Mouse (Mus musculus) kidney, adult 2 months (tissue): Measurements from ENCODE around the gene Hdac7. TPM values are rescaled to one million over a fixed set of nuclear protein-coding genes. Genes with fewer than 3 reads are reported as not detected.

Experiments used
- DNase-seq: peaks from one replicate; pipeline ENCODE4 v3.0.0; 2021
- H3K27ac ChIP-seq: fragments of 200-500 bp; 2 replicates; pipeline ENCODE4 v1.5.1; 2012; ENCODE audit warnings: low read depth, low read length, control low read depth, inconsistent platforms; ENCODE audit not compliant: insufficient read depth
- H3K27me3 ChIP-seq: fragments of 200-500 bp; replicated peaks from 2 replicates; pipeline ENCODE4 v1.6.1; 2012; ENCODE audit warnings: mild to moderate bottlenecking, moderate library complexity, low read length, inconsistent platforms; ENCODE audit not compliant: control insufficient read depth, insufficient read depth
- H3K36me3 ChIP-seq: fragments of 200-500 bp; 2 replicates; pipeline ENCODE4 v1.6.1; 2012; ENCODE audit warnings: mild to moderate bottlenecking, moderate library complexity, low read length, inconsistent platforms; ENCODE audit not compliant: control insufficient read depth, insufficient read depth
- H3K4me1 ChIP-seq: fragments of 200-500 bp; 2 replicates; pipeline ENCODE4 v1.6.1; 2011; ENCODE audit warnings: low read length; ENCODE audit not compliant: control insufficient read depth, insufficient read depth
- H3K4me3 ChIP-seq: fragments of 200-500 bp; 2 replicates; pipeline ENCODE4 v1.5.1; 2011; ENCODE audit warnings: mild to moderate bottlenecking, low read depth, low read length, control low read depth; ENCODE audit not compliant: insufficient read depth
- CTCF ChIP-seq: fragments of 200-500 bp; conservative IDR thresholded peaks from 2 replicates; pipeline ENCODE4 v1.5.1; 2011; ENCODE audit warnings: low read depth, mild to moderate bottlenecking, control low read depth, low read length, moderate library complexity, mixed read lengths; ENCODE audit not compliant: insufficient read depth, insufficient read length
- POLR2A ChIP-seq: fragments of 200-500 bp; IDR thresholded peaks from one replicate; pipeline ENCODE4 v1.6.1; 2011; ENCODE audit warnings: low read depth, low read length, control low read depth
- WGBS: fragments of 180-500 bp; shearing (Covaris S2); methylation state at CpG from one replicate; pipeline ENCODE4 v1.1.7; 2018; 5-methylcytosine and 5-hydroxymethylcytosine counted together
- polyA plus RNA-seq: library from polyadenylated mRNA; depleted of rRNA; stranded (reverse); fragments of >200 nt; gene quantifications from 2 replicates; pipeline ENCODE4 v1.2.3, GENCODE M21; 2012

Gene Hdac7
- polyA plus RNA-seq, 1 experiment: 41.6 TPM

GRCm38 (mm10) chr15:97854551-97854950 lies 10.2 kb upstream of the Hdac7 start:
- Histone ChIP-seq H3K27ac (no peak overlapping the region), H3K36me3 (no peaks in the 10 kb centered on the region), H3K27me3 (no peaks in the 10 kb centered on the region), H3K4me1 (no peaks in the 10 kb centered on the region), H3K4me3 (no peak overlapping the region)
- TF ChIP-seq POLR2A (no peak), CTCF (no peak)
- WGBS: 43% methylated on average over 6 of the region's 6 CpGs
- DNase-seq: peak; percentile 46

DNA sequence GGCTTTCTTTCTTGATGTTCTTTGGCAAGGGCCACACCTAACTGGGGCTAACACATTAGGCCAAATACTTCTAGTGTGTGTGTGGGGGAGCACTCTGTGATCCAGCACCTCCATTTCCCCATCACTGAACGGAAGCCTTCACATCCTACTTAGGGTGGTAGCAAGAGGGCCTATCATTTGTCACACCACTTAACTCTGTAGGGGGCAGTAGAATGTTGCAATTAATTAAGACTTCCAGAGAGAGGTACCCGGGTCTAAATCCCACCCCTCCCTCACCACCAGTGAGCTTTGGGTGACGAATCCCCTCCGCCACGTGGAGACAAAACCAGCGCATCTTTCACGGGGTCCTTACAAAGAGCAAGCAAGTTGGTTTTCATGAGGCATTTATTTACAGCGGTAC lies 9.8 kb upstream of the Hdac7 start:
- H3K4me1 ChIP-seq: no peaks in the 10 kb centered on the region
- no peak for DNase-seq
- no peak for TF ChIP-seq POLR2A
- no peak for TF ChIP-seq CTCF
- no peak overlapping the region for H3K4me3 ChIP-seq
- no peak overlapping the region for H3K27ac ChIP-seq
- WGBS: 43% methylated on average over 8 of the region's 8 CpGs
- no peaks in the 10 kb centered on the region for H3K27me3 ChIP-seq
- no peaks in the 10 kb centered on the region for H3K36me3 ChIP-seq

- TF ChIP-seq CTCF: no peak
- TF ChIP-seq POLR2A: no peak
- Histone ChIP-seq H3K4me3 (no peak overlapping the region), H3K27ac (no peak overlapping the region), H3K4me1 (no peaks in the 10 kb centered on the region), H3K36me3 (no peaks in the 10 kb centered on the region), H3K27me3 (no peaks in the 10 kb centered on the region)
- no peak for DNase-seq
- 98% methylated on average over 3 of the region's 3 CpGs for WGBS
Observed at GRCm38 (mm10) chr15:97852291-97852690, 8.0 kb upstream of the Hdac7 start.

- TF ChIP-seq POLR2A: no peak
- TF ChIP-seq CTCF: no peak
- 94% methylated on average over 5 of the region's 5 CpGs for WGBS
- Histone ChIP-seq H3K4me3 (no peak overlapping the region), H3K4me1 (no peaks in the 10 kb centered on the region), H3K27ac (no peak overlapping the region), H3K27me3 (no peaks in the 10 kb centered on the region), H3K36me3 (no peaks in the 10 kb centered on the region)
- DNase-seq: no peak
Observed at GRCm38 (mm10) chr15:97851011-97851410, 6.7 kb upstream of the Hdac7 start.

- TF ChIP-seq CTCF: peak; percentile 50; the same call in 1 of the 2 replicates
- no peak for TF ChIP-seq POLR2A
- Histone ChIP-seq H3K27ac (no peak overlapping the region), H3K4me1 (no peaks in the 10 kb centered on the region), H3K36me3 (no peaks in the 10 kb centered on the region), H3K27me3 (no peaks in the 10 kb centered on the region), H3K4me3 (no peak overlapping the region)
- 19% methylated on average over 2 of the region's 2 CpGs for WGBS
- peak; percentile 48 for DNase-seq
Observed at GRCm38 (mm10) chr15:97850441-97850840, 6.1 kb upstream of the Hdac7 start.

- WGBS: 5% methylated on average over 19 of the region's 19 CpGs
- no peaks in the 10 kb centered on the region for H3K4me1 ChIP-seq
- H3K4me3 ChIP-seq: peak overlapping the region; percentile 3
- peak; percentile 68 for TF ChIP-seq CTCF
- no peak for TF ChIP-seq POLR2A
- no peak overlapping the region for H3K27ac ChIP-seq
- DNase-seq: peak; percentile 94
- no peaks in the 10 kb centered on the region for H3K36me3 ChIP-seq
- no peaks in the 10 kb centered on the region for H3K27me3 ChIP-seq
Observed at GRCm38 (mm10) chr15:97849116-97849911, 5.0 kb upstream of the Hdac7 start.

DNA sequence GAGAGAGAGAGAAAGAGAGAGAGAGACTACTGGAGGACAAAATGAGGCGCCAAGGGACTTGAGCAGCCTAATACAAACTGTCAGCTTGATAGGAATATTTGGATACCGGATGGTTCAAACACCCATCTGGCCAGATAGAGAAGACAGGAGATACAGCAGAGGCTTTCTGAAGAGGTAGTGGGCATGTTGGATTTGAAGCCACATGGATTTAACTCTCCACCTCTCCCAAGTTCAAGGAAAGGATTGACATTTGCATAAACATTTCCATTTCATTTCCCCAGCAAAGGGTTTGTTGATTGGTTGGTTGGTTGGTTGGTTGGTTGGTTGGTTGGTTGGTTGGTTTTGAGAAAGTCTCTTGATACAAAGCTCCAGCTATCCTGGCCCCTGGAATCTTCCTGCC lies 3.6 kb upstream of the Hdac7 start:
- WGBS: 100% methylated on average over 2 of the region's 2 CpGs
- DNase-seq: no peak
- Histone ChIP-seq H3K4me3 (no peak overlapping the region), H3K4me1 (no peaks in the 10 kb centered on the region), H3K36me3 (no peaks in the 10 kb centered on the region), H3K27me3 (no peaks in the 10 kb centered on the region), H3K27ac (no peak overlapping the region)
- TF ChIP-seq POLR2A: no peak
